Mouse (Mus musculus) layer of hippocampus, postnatal 25 days (tissue): ENCODE data around the gene Tpm1. TPM values are rescaled to one million over a fixed set of nuclear protein-coding genes. Genes with fewer than 3 reads are reported as not detected.

ENCODE experiments used
- DNase-seq, 2 experiments: peaks; one replicate each; pipeline ENCODE4 v3.0.0; 2022; ENCODE audit warnings: mixed read lengths in 2 of 2, low spot score in 1 of 2; ENCODE audit errors: extremely low spot score in 1 of 2
- total RNA-seq, 2 experiments: library from RNA; stranded (reverse); gene quantifications; 2 replicates each; pipeline ENCODE4 v1.2.3; 2021

The Tpm1 gene
- total RNA-seq = 100 to 1,000 TPM; 246 to 257 TPM

- peak; percentile 49 to 54 for DNase-seq
Measured at GRCm38 (mm10) chr9:67049086-67049824, at the start of gene Tpm1. Gene Tpm1 (minus strand): TSS chr9:67049406.

GRCm38 (mm10) chr9:67094371-67094770, 45.2 kb upstream of the Tpm1 start:
- DNase-seq = no peak

- no peak for DNase-seq
Measured at GRCm38 (mm10) chr9:67092210-67092609, 43.0 kb upstream of the Tpm1 start.

- no peak for DNase-seq
Measured at GRCm38 (mm10) chr9:67091598-67091997, 42.4 kb upstream of the Tpm1 start.

GRCm38 (mm10) chr9:67091151-67091550, 41.9 kb upstream of the Tpm1 start:
- no peak for DNase-seq

GRCm38 (mm10) chr9:67090633-67091045, 41.4 kb upstream of the Tpm1 start:
- DNase-seq = no peak

- DNase-seq = no peak
Measured at GRCm38 (mm10) chr9:67089167-67089566, 40.0 kb upstream of the Tpm1 start.

- no peak for DNase-seq
Measured at GRCm38 (mm10) chr9:67083801-67084200, 34.6 kb upstream of the Tpm1 start.

- DNase-seq = no peak
Measured at GRCm38 (mm10) chr9:67081688-67082087, 32.5 kb upstream of the Tpm1 start.

- no peak for DNase-seq
Measured at GRCm38 (mm10) chr9:67077658-67078319, 28.6 kb upstream of the Tpm1 start.

GRCm38 (mm10) chr9:67077266-67077657, 28.1 kb upstream of the Tpm1 start:
- DNase-seq = no peak

- DNase-seq = no peak
Measured at GRCm38 (mm10) chr9:67072182-67072581, 23.0 kb upstream of the Tpm1 start.

GRCm38 (mm10) chr9:67071596-67071995, 22.4 kb upstream of the Tpm1 start:
- DNase-seq = no peak

- no peak for DNase-seq
Measured at GRCm38 (mm10) chr9:67071103-67071502, 21.9 kb upstream of the Tpm1 start.

- no peak for DNase-seq
Measured at GRCm38 (mm10) chr9:67066616-67067015, 17.4 kb upstream of the Tpm1 start.

- DNase-seq = no peak
Measured at GRCm38 (mm10) chr9:67059714-67060113, 10.5 kb upstream of the Tpm1 start.

GRCm38 (mm10) chr9:67058366-67058765, 9.2 kb upstream of the Tpm1 start:
- DNase-seq = peak; percentile 35 to 53

- no peak for DNase-seq
Measured at GRCm38 (mm10) chr9:67050736-67051337, 1.6 kb upstream of the Tpm1 start.

- no peak for DNase-seq
Measured at GRCm38 (mm10) chr9:67049836-67050235, 630 bp upstream of the Tpm1 start.

GRCm38 (mm10) chr9:67048483-67049085, 622 bp downstream of the Tpm1 start:
- DNase-seq = no peak
